Mouse (Mus musculus) gastrocnemius, postnatal 10 days (tissue): Measurements from ENCODE around the gene Nrxn2. TPM values are rescaled to one million over a fixed set of nuclear protein-coding genes. Genes with fewer than 3 reads are reported as not detected.

Source experiments
- microRNA-seq, 2 experiments: library from miRNA; unstranded; fragments of <30 nt; microRNA quantifications; one replicate each; pipeline ENCODE4 v1.2.0; 2021
- total RNA-seq, 2 experiments: library from RNA; stranded (reverse); gene quantifications; 2 replicates each; pipeline ENCODE4 v1.2.3; 2021

Nrxn2 gene
- total RNA-seq, 2 experiments from 2014 or later: 3.1 to 3.3 TPM

Small RNA genes lying within 50 kb of the gene (microRNA-seq; reads per million reads assigned to microRNA genes)
- 0 reads per million in 2 experiments for gene Gm26460

Other genes with a start within 250 kb of the Nrxn2 start
- not detected for gene Majin, start 234.3 kb upstream of the Nrxn2 start, total RNA-seq
- gene Gpha2, start 192.4 kb upstream of the Nrxn2 start, total RNA-seq: not detected
- 10 to 100 TPM; 24.3 to 25.4 TPM for gene Ppp2r5b, start 182.9 kb upstream of the Nrxn2 start, total RNA-seq
- gene Atg2a, start 177.1 kb upstream of the Nrxn2 start, total RNA-seq: 10 to 100 TPM; 13.2 to 15.0 TPM
- gene Ehd1, start 142.0 kb upstream of the Nrxn2 start, total RNA-seq: 10 to 100 TPM; 54.0 to 64.8 TPM
- 1 to 10 TPM; 4.2 to 4.5 TPM for gene Cdc42bpg, start 112.3 kb upstream of the Nrxn2 start, total RNA-seq
- 10 to 100 TPM; 11.3 to 12.9 TPM for gene Men1, start 83.8 kb upstream of the Nrxn2 start, total RNA-seq
- 10 to 100 TPM; 11.9 to 19.3 TPM for gene Map4k2, start 77.6 kb upstream of the Nrxn2 start, total RNA-seq
- gene Sf1, start 55.0 kb upstream of the Nrxn2 start, total RNA-seq: 100 to 1,000 TPM in 1 of 2 experiments, 10 to 100 TPM in 1; 88.6 to 123 TPM
- 1,000 to 10,000 TPM; 3,066 to 3,425 TPM for gene Pygm, start 34.3 kb upstream of the Nrxn2 start, total RNA-seq
- 10 to 100 TPM; 30.5 to 31.4 TPM for gene Rasgrp2, start 19.4 kb upstream of the Nrxn2 start, total RNA-seq
- not detected for gene Slc22a12, start 124.3 kb downstream of the Nrxn2 start, total RNA-seq